Mouse (Mus musculus): ENCODE measurements around the gene Tmem203.
"Not testable (repeated sequence)": the region's sequence is repeated elsewhere in the genome, so short reads cannot be mapped to it uniquely, and the experiment has no call there.

- not testable (repeated sequence) for TF ChIP-seq CTCF (IDR thresholded peaks at IDR 0.05; ENCODE audit: low read depth, low read length); POLR2A (IDR thresholded peaks at IDR 0.05; ENCODE audit: extremely low read depth, insufficient read depth, low read length)
Observed at GRCm38 (mm10) chr2:25256443-25257109, 1.3 kb downstream of the Tmem203 start.
